Mouse (Mus musculus) limb, embryonic 14.5 days (tissue): Measurements from ENCODE around the gene Snap47. TPM values are rescaled to one million over a fixed set of nuclear protein-coding genes. Genes with fewer than 3 reads are reported as not detected.
A peak's percentile ranks its signal among the peaks of the same experiment; 100 is the strongest.

Source experiments
- ATAC-seq: fragments of 200-750 bp; cut with Nextera tagmentation; 2 replicates; pipeline ENCODE4 v1.8.0; 2017; ENCODE audit warnings: low read depth, moderate number of reproducible peaks, moderate TSS enrichment; ENCODE audit not compliant: low FRiP score
- DNase-seq: peaks from one replicate; pipeline ENCODE4 v3.0.0-alpha.2; 2015; ENCODE audit warnings: low spot score
- H3K27ac ChIP-seq: fragments of 300-500 bp; sonication (generic); replicated peaks from 2 replicates; pipeline ENCODE4 v1.5.1; 2014; ENCODE audit warnings: low read depth, mild to moderate bottlenecking, low read length, moderate library complexity, mixed read lengths
- H3K27me3 ChIP-seq: fragments of 300-500 bp; sonication (generic); 2 replicates; pipeline ENCODE4 v1.6.1; 2014; ENCODE audit warnings: low read length, mixed read lengths; ENCODE audit not compliant: control insufficient read depth, insufficient read depth
- H3K36me3 ChIP-seq: fragments of 300-500 bp; sonication (generic); 2 replicates; pipeline ENCODE4 v1.6.1; 2014; ENCODE audit warnings: mild to moderate bottlenecking, low read length, moderate library complexity, mixed read lengths; ENCODE audit not compliant: control insufficient read depth, insufficient read depth
- H3K4me1 ChIP-seq: fragments of 300-500 bp; sonication (generic); 2 replicates; pipeline ENCODE4 v1.6.1; 2014; ENCODE audit warnings: antibody characterized with exemption, low read length, mixed read lengths; ENCODE audit not compliant: control insufficient read depth, insufficient read depth
- H3K4me2 ChIP-seq: fragments of 300-500 bp; sonication (generic); replicated peaks from 2 replicates; pipeline ENCODE4 v1.6.1; 2014; ENCODE audit warnings: low read depth, mild to moderate bottlenecking, low read length, moderate library complexity; ENCODE audit not compliant: severe bottlenecking
- H3K4me3 ChIP-seq: fragments of 300-500 bp; sonication (generic); replicated peaks from 2 replicates; pipeline ENCODE4 v1.5.1; 2014; ENCODE audit warnings: low read length
- H3K9ac ChIP-seq: fragments of 300-500 bp; sonication (generic); 2 replicates; pipeline ENCODE4 v1.6.1; 2014; ENCODE audit warnings: mild to moderate bottlenecking, low read depth, low read length, moderate library complexity; ENCODE audit not compliant: severe bottlenecking
- H3K9me3 ChIP-seq: fragments of 300-500 bp; sonication (generic); 2 replicates; pipeline ENCODE4 v1.6.1; 2016; ENCODE audit warnings: low read length; ENCODE audit not compliant: control insufficient read depth
- POLR2A ChIP-seq: fragments of 200-500 bp; IDR thresholded peaks from 2 replicates; pipeline ENCODE4 v1.8.0; 2012; ENCODE audit warnings: inconsistent platforms, mild to moderate bottlenecking, moderate library complexity, borderline replicate concordance; ENCODE audit not compliant: insufficient read depth, insufficient read length; ENCODE audit errors: extremely low read depth
- whole genome bisulfite sequencing: fragments of 180-500 bp; shearing (Covaris S2); extraction: QIAGEN DNeasy Blood & Tissue Kit; methylation state at CpG from one replicate; pipeline ENCODE4 v1.1.7; 2014; 5-methylcytosine and 5-hydroxymethylcytosine counted together
- polyA plus RNA-seq, 2 experiments: library from polyadenylated mRNA; depleted of rRNA in 1 of 2; stranded (reverse) in 1 of 2; unstranded in 1 of 2; fragments of >200 nt; fragmentation: Nextera tagmentation in 1 of 2; extraction: Ambion mirVana in 1 of 2; gene quantifications; 2 replicates each; pipeline versions ENCODE4 v1.2.1 to v1.2.3; 2012 to 2014

Gene Snap47
- polyA plus RNA-seq, 2 experiments, result 94.2 to 127 TPM

GRCm38 (mm10) chr11:59458973-59459372 is 8.0 kb upstream of the Snap47 start:
- TF ChIP-seq POLR2A, result no peak
- H3K27ac ChIP-seq, result peak overlapping the region; percentile 67; the same call in 1 of the 2 replicates

GRCm38 (mm10) chr11:59456891-59457290 is 5.9 kb upstream of the Snap47 start:
- no peak overlapping the region for H3K9ac ChIP-seq
- no peaks in the 10 kb centered on the region for H3K9me3 ChIP-seq
- TF ChIP-seq POLR2A, result no peak
- H3K4me1 ChIP-seq, result peaks cover 6% of the 10 kb centered on the region
- no peak overlapping the region for H3K4me2 ChIP-seq
- no peak overlapping the region for H3K27ac ChIP-seq
- no peak overlapping the region for H3K4me3 ChIP-seq
- WGBS, result 90% methylated on average over 2 of the region's 2 CpGs
- no peaks in the 10 kb centered on the region for H3K27me3 ChIP-seq
- ATAC-seq (no peak), DNase-seq (no peak)
- H3K36me3 ChIP-seq, result peaks cover 66% of the 10 kb centered on the region

More at GRCm38 (mm10) chr11:59458973-59459372, 8.0 kb upstream of the Snap47 start:
- Histone ChIP-seq H3K4me1 (peaks cover 6% of the 10 kb centered on the region), H3K9me3 (peaks cover 18% of the 10 kb centered on the region), H3K4me3 (no peak overlapping the region), H3K4me2 (no peak overlapping the region), H3K27me3 (no peaks in the 10 kb centered on the region), H3K36me3 (peaks cover 69% of the 10 kb centered on the region), H3K9ac (no peak overlapping the region)
- DNase-seq (peak; percentile 73), ATAC-seq (peak; percentile 87)
- WGBS, result 30% methylated on average over 5 of the region's 5 CpGs

GRCm38 (mm10) chr11:59456346-59456745 is 5.4 kb upstream of the Snap47 start:
- 94% methylated on average over 2 of the region's 2 CpGs for WGBS
- Histone ChIP-seq H3K27ac (no peak overlapping the region), H3K4me3 (no peak overlapping the region), H3K9ac (no peak overlapping the region), H3K4me1 (peaks cover 8% of the 10 kb centered on the region), H3K9me3 (no peaks in the 10 kb centered on the region), H3K27me3 (no peaks in the 10 kb centered on the region), H3K36me3 (peaks cover 63% of the 10 kb centered on the region), H3K4me2 (no peak overlapping the region)
- DNase-seq (no peak), ATAC-seq (no peak)
- TF ChIP-seq POLR2A, result no peak

- peaks cover 16% of the 10 kb centered on the region for H3K4me1 ChIP-seq
- peak overlapping the region; percentile 90 for H3K4me2 ChIP-seq
- under 1% methylated on average over 38 of the region's 38 CpGs for WGBS
- peak overlapping the region; percentile 70 for H3K9ac ChIP-seq
- no peaks in the 10 kb centered on the region for H3K27me3 ChIP-seq
- peaks cover 32% of the 10 kb centered on the region for H3K36me3 ChIP-seq
- H3K27ac ChIP-seq, result peak overlapping the region; percentile 76
- TF ChIP-seq POLR2A, result no peak
- peak; percentile 53 for ATAC-seq
- DNase-seq, result no peak
- H3K9me3 ChIP-seq, result no peaks in the 10 kb centered on the region
- peak overlapping the region; percentile 75 for H3K4me3 ChIP-seq
Measured at GRCm38 (mm10) chr11:59450230-59450771, 685 bp downstream of the Snap47 start.

- H3K4me1 ChIP-seq, result peaks cover 16% of the 10 kb centered on the region
- peak within 1 kb of the TSS; percentile 70 for H3K9ac ChIP-seq
- peak within 1 kb of the TSS; percentile 76 for H3K27ac ChIP-seq
- peak; percentile 92 for DNase-seq
- 0% methylated on average over 31 of the region's 40 CpGs for WGBS
- H3K27me3 ChIP-seq, result no peaks in the 10 kb centered on the region
- peak; percentile 97 for ATAC-seq
- peak; percentile 83; the same call in 1 of the 2 replicates for TF ChIP-seq POLR2A
- peak within 1 kb of the TSS; percentile 75 for H3K4me3 ChIP-seq
- no peaks in the 10 kb centered on the region for H3K9me3 ChIP-seq
- H3K36me3 ChIP-seq, result peaks cover 28% of the 10 kb centered on the region
- peak within 1 kb of the TSS; percentile 90 for H3K4me2 ChIP-seq
Measured at GRCm38 (mm10) chr11:59449741-59450229, 1.2 kb downstream of the Snap47 start, which contains the start of gene Jmjd4. Gene Jmjd4 (plus strand): TSS chr11:59450045.

- no peak overlapping the region for H3K9ac ChIP-seq
- no peak for DNase-seq
- H3K9me3 ChIP-seq, result no peaks in the 10 kb centered on the region
- ATAC-seq, result no peak
- H3K4me1 ChIP-seq, result no peaks in the 10 kb centered on the region
- peaks cover 18% of the 10 kb centered on the region for H3K36me3 ChIP-seq
- H3K27ac ChIP-seq, result no peak overlapping the region
- H3K4me3 ChIP-seq, result no peak overlapping the region
- no peaks in the 10 kb centered on the region for H3K27me3 ChIP-seq
- no peak overlapping the region for H3K4me2 ChIP-seq
- TF ChIP-seq POLR2A, result no peak
Measured at GRCm38 (mm10) chr11:59443102-59443501, 7.9 kb downstream of the Snap47 start.
